Mouse (Mus musculus): ENCODE data around the gene Rhbdd2.

Gene Rhbdd2

GRCm38 (mm10) chr5:135680967-135681545 is 48.6 kb downstream of the Rhbdd2 start:
- in situ Hi-C loops (cut with MboI, MseI) = no loop called here

GRCm38 (mm10) chr5:135682009-135682408 is 49.6 kb downstream of the Rhbdd2 start:
- in situ Hi-C loops (cut with MboI, MseI) = no loop called here

GRCm38 (mm10) chr5:135682942-135683570 is 50.6 kb downstream of the Rhbdd2 start:
- in situ Hi-C loops (cut with MboI, MseI) = no loop called here

GRCm38 (mm10) chr5:135690401-135690800 is 58.0 kb downstream of the Rhbdd2 start:
- in situ Hi-C loops (cut with MboI, MseI) = loop anchor here (10.0 kb wide), 1 partner anchor 1824 kb away; the partner anchor contains the start of gene Gigyf1

- in situ Hi-C loops (cut with MboI, MseI) = loop anchor here (10.0 kb wide), 1 partner anchor 1824 kb away; the partner anchor contains the start of gene Gigyf1
Observed at GRCm38 (mm10) chr5:135691266-135691665, 58.8 kb downstream of the Rhbdd2 start.

GRCm38 (mm10) chr5:135693281-135693853 is 60.9 kb downstream of the Rhbdd2 start:
- in situ Hi-C loops (cut with MboI, MseI) = loop anchor here (10.0 kb wide), 1 partner anchor 1821 kb away; the partner anchor contains the start of gene Gigyf1

GRCm38 (mm10) chr5:135695277-135695721 is 62.9 kb downstream of the Rhbdd2 start:
- in situ Hi-C loops (cut with MboI, MseI) = loop anchor here (10.0 kb wide), 1 partner anchor 1820 kb away; the partner anchor contains the start of gene Gigyf1

Measured in regulatory T cell (primary cell).